Mouse (Mus musculus): ENCODE data around the gene Tceanc2.
"Not testable (repeated sequence)": the region's sequence is repeated elsewhere in the genome, so short reads cannot be mapped to it uniquely, and the experiment has no call there.

Tceanc2 gene

GRCm38 (mm10) chr4:107125101-107125500 lies 53.8 kb downstream of the Tceanc2 start:
- DNase-seq: no peak

- DNase-seq: no peak
Measured at GRCm38 (mm10) chr4:107124376-107124775, 54.5 kb downstream of the Tceanc2 start.

- DNase-seq: peak; percentile 50
Measured at GRCm38 (mm10) chr4:107121165-107121943, 57.6 kb downstream of the Tceanc2 start.

- no peak for DNase-seq
Measured at GRCm38 (mm10) chr4:107120676-107121075, 58.2 kb downstream of the Tceanc2 start.

- DNase-seq: no peak
Measured at GRCm38 (mm10) chr4:107119056-107119455, 59.9 kb downstream of the Tceanc2 start.

- no peak for DNase-seq
Measured at GRCm38 (mm10) chr4:107117741-107118385, 61.1 kb downstream of the Tceanc2 start.

- no peak for DNase-seq
Measured at GRCm38 (mm10) chr4:107114278-107114677, 64.6 kb downstream of the Tceanc2 start.

GRCm38 (mm10) chr4:107109181-107109580 lies 69.7 kb downstream of the Tceanc2 start:
- not testable (repeated sequence) for DNase-seq

GRCm38 (mm10) chr4:107108291-107108731 lies 70.6 kb downstream of the Tceanc2 start:
- DNase-seq: no peak

- no peak for DNase-seq
Measured at GRCm38 (mm10) chr4:107106777-107107176, 72.1 kb downstream of the Tceanc2 start.

- no peak for DNase-seq
Measured at GRCm38 (mm10) chr4:107102220-107102619, 76.7 kb downstream of the Tceanc2 start.

GRCm38 (mm10) chr4:107098791-107099525 lies 80.0 kb downstream of the Tceanc2 start:
- no peak for DNase-seq

- DNase-seq: no peak
Measured at GRCm38 (mm10) chr4:107098375-107098774, 80.5 kb downstream of the Tceanc2 start.

GRCm38 (mm10) chr4:107097871-107098270 lies 81.0 kb downstream of the Tceanc2 start:
- no peak for DNase-seq

GRCm38 (mm10) chr4:107096841-107097373 lies 82.0 kb downstream of the Tceanc2 start, which contains the start of gene Cdcp2:
Gene Cdcp2, plus strand, starts transcription at chr4:107096891.
- no peak for DNase-seq

GRCm38 (mm10) chr4:107096043-107096442 lies 82.9 kb downstream of the Tceanc2 start:
- DNase-seq: no peak

GRCm38 (mm10) chr4:107094484-107095187 lies 84.3 kb downstream of the Tceanc2 start:
- DNase-seq: no peak

- DNase-seq: no peak
Measured at GRCm38 (mm10) chr4:107091696-107092095, 87.2 kb downstream of the Tceanc2 start.

- DNase-seq: no peak
Measured at GRCm38 (mm10) chr4:107084858-107085257, 94.1 kb downstream of the Tceanc2 start.

- DNase-seq: no peak
Measured at GRCm38 (mm10) chr4:107084343-107084742, 94.6 kb downstream of the Tceanc2 start.

Measured in lung, postnatal 14 days (tissue).